Mouse (Mus musculus) T-cell, adult 2 months (primary cell): ENCODE results near the gene Atg9a.
A peak's percentile ranks its signal among the peaks of the same experiment; 100 is the strongest.
"Not testable (repeated sequence)": the region's sequence is repeated elsewhere in the genome, so short reads cannot be mapped to it uniquely, and the experiment has no call there.

Experiments used
- DNase-seq: peaks from one replicate; pipeline ENCODE4 v3.0.0; 2022; ENCODE audit warnings: low spot score

Gene Atg9a

DNA sequence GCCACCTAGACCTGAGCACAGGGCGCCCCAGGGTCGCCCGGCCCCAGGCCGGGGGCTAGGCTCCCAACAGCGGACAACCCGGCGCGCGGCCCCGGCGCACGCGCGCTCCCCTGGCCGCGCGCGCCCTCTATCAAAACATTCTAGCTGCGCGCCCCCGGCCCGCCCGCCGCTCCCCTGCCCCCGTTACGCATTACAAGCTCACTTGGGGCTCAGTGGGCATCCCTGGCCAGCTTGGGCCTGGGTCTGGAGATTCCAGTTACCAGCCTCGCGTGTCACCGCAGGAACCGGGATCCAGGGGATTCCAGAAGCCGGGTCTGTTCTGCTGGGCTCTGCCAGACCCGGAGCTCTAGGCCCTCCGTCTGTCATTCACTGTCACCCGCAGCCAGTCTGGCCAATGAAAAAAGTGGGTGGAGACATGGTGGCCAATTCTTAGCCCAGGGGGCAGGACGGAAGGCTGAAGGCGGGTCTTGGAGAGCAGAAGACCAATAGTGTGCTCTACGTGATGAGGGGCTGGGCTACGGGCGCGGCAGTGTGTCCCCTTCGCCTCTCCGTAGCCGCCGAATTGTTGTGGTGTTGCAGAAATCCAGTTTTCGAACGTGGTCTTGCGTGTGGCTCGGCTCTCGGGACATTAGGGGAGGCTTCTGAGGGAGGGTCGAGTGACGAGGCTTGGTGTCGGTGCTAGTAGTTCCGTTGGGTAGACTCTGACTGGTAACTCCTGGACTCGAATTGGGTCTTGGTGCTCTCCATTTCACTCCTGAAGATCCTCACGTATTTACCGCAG is at the start of gene Atg9a, which contains the start of gene Ankzf1:
Gene Atg9a (minus strand): TSS at position 575 of the 781 bp plus-strand sequence.
Gene Ankzf1 (plus strand): TSS at position 530 of the 781 bp plus-strand sequence.
- DNase-seq: peak; percentile 97

DNA sequence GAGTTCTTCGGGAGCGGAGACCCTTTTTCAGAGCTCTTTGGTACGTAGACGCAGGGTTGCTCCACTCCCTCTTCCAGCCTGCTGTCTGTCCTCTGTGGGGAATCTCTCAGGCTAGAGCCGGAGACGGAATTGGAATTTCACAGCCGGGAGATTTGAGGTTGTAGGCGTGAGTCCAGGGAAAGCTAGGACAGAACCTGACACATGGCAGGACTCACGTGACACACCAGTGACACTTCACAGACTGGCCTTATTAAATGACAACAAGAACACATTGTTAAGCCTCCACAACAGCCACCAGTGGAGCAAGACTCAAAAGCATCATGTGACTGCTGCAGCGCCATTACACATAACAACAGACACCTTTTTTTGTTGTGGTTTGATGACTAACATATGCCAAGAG is 47.6 kb upstream of the Atg9a start:
- DNase-seq: no peak

DNA sequence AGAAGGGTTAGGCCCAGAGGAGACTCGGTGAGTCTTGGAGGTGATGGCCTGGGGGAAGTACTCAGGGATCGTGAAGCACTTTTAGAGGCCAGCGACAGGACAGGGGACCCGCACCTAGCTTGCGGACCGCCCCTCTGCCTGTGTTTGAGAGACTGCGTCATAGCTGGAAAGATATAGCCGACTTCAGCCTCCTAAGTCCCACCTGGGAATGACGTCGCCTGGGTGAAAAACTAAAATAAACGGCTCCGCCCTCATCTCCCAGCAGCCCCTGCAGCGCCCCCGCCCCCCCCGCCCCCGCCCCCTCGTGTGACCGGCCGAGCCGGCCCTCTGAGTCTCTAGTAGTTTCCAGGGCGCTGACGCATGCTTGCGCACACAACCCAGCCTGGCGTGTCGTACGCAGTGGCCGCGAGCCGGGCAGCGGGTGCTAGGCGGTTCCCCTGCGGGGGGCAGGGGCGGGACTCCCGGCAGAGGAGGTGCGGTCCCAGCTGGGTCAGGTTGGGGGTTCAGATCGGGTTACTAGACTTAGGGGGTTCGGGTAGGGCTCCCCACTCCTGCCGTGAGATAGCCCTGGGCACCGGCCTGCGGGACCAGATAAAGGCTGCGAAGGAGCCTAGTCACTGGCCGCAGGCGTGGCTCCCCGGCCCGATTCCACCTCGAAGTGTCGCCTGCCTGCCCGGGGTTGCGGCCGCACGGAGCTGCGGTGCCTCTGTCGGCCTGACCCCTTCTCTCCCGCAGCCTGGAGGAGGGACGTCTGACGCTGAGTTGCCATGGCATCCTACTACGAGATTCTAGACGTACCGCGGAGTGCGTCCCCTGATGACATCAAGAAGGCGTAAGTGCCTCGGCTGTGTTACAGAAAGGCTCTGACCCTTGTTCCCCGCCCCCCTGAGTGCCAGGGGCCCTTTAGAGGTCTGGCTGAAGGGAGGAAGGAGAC is 44.4 kb upstream of the Atg9a start, which contains the start of gene Dnajb2:
Gene Dnajb2 (plus strand): TSS at position 290 of the 934 bp plus-strand sequence.
- peak; percentile 88 for DNase-seq

DNA sequence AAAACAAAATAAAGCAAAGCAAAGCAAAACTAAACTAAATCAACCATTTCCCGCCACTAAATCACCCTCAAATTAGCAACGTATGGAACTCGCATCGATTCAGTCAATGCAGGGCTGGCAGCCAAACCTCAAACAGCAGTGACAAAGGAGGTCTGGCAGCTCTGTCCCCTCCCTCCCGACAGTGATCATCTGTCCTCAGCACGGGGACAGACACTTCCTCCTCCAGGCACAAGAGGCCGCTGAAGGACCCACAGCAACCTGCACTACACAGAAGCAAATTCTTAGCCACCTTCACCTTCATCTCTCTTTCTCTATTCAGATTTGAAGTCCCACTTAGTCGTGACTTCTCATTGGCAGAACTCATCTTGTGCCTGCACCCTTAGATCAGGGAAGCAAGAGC is 42.6 kb upstream of the Atg9a start:
- DNase-seq: peak; percentile 81

DNA sequence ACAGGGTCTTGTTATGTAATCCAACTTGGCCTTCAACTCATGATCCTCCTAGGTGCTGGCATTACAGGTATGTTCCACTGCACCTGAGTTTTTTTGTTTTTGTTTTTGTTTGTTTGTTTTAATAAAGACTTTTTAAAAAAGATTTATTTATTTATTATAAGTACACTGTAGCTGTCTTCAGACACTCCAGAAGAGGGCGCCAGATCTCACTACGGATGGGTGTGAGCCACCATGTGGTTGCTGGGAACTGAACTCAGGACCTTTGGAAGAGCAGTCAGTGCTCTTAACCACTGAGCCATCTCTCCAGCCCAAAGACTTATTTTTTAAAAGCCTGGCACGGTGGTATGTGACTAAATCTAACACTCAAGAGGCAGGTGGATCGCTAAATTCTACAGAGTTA is 40.5 kb upstream of the Atg9a start:
- not testable (repeated sequence) for DNase-seq

DNA sequence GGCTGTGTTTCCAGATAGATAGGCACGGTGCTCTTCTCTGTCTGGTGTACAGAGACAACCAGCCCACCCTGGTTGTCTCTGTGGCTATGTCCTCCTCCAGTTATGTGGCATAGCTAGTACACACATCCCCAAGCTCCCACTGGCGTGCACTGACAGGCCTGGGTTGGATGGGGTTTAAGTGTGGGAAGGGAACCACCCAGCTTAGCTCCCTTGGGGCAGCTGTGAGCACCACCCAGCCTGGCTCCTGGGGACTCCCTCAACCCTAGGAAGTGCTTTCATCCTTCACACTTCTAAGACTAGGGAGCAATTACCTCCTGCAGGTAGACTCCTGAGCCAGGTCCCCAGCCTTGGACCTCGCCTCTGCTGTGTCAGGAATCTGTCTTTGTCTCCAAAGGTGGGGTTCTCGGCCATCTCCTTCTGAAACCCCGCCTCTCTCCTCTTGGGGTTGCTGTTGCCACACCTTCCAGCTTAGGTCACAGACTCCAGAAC is 39.7 kb upstream of the Atg9a start, which contains the start of gene A630095N17Rik:
Gene A630095N17Rik (minus strand): TSS at position 439 of the 489 bp plus-strand sequence.
- DNase-seq: no peak

DNA sequence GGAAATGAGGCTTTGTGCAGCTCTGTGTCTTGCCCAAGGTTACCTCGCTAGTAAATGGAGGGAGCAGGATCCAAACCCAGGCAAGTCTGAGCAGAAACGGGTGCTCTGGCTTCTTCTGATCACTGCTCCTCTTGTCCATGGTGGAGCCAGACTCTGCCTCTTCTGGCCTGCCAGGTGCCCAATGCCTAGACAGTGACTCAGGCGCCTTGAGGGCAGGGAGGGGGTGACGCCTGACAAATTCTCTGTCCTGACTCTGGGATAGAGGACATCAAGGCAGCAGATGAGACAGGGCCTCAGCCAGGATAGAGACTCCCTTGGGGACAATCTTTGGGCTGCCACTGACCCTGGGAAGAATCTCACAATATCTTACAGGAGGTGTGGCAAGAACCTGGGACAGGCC is 39.2 kb upstream of the Atg9a start:
- DNase-seq: no peak

DNA sequence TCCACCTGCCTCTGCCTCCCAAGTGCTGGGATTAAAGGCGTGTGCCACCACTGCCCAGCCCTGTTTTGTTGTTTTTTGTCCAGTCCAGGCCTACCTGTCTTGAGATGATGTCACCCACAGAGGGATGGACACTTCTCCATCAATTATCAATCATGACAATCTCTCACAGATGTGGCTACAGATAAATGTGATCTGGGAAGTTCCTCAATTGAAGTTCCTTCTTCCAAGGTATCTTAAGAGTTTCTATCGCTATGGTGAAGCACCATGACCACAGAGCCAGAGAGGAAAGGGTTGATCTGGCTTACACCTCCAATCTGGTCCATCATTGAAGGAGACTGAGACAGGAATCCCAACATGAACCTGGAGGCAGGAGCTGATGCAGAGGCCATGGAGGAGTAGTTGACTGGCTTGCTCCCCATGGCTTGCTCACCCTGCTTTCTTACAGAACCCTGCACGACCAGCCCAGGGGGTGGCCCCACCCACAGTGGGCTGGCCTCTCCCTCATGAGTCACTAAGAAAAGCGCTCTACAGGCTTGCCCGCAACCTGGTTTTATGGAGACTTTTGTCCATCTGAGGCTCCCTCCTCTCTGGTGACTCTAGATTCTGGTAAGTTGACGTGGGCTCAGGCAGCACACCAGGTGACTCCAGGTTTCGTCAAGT is 38.5 kb upstream of the Atg9a start:
- DNase-seq: no peak

DNA sequence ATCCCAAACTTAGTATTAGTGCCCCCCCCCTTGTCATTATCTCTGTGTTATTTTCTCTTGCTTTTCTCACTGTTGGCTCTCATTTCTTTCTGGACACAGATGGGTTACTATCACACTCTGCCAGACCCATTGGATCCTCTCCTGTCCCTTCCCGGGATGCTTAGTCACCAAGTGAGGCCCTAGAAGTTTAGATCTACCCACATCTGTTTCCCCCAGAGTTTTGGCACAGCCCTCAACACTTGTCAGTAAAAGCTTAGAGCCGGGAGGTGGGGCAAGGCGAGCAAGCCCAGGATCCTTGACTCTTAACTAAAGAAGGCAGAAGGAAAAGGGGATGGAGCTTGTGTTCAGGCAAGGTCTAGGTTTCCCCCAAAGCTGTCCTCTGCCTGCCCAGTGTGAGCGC is 37.2 kb upstream of the Atg9a start:
- DNase-seq: no peak

DNA sequence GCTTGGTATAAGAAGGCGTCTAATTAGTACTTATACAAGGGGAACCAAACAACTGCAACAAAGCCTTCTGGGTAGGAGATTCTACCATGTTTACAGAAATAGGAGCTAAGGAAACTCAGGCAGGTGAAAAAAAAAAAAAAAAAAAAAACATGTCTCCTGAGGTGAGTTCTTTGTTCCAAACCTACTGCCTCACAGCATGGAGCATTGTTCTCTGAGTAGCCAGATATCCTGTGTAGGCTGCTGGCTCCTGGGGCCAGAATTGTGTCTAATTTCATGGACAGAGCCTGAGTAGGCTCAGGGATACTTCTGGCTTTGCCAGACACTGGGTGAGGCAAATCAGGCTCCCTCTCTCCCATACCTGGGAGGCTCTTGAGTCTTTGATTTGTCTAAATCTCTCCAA is 35.7 kb upstream of the Atg9a start:
- no peak for DNase-seq

DNA sequence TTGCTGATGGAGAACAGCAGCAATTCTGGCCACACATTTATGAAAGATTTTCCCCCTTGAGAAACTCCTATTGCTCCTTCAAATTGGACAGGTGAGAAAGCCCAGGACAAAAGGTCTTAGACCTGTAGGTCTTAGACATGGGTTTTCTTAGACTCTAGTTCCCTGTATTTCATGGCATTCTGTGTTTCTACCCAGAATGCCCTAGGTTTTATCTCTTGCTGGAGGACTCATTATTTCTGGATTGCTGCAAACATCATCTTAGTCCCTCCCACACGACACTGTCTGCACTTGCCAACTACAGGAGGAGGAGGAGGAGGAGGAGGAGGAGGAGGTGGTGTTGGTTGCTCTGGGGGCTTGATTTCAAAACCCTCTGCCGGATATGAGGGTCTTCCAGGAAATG is 34.1 kb upstream of the Atg9a start:
- DNase-seq: no peak

DNA sequence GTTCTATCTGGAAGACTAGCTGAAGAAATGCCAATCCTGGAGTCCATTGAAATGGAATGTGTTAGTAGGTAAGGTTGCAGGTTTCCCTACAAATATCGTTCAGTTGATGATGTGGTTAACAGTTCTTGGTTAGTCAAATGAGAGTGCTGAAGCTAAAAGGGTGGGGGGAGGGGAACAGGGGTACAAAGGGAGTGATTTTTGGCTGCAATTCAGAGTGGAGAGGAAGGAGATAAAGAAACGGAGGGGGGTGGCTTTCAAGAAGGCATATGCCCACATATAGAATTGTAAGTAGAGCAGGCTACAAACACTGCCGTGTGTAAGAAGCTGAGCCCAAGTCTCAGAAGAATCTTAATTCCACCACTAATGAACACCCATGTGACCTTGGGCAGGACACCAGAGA is 33.5 kb upstream of the Atg9a start:
- DNase-seq: no peak

DNA sequence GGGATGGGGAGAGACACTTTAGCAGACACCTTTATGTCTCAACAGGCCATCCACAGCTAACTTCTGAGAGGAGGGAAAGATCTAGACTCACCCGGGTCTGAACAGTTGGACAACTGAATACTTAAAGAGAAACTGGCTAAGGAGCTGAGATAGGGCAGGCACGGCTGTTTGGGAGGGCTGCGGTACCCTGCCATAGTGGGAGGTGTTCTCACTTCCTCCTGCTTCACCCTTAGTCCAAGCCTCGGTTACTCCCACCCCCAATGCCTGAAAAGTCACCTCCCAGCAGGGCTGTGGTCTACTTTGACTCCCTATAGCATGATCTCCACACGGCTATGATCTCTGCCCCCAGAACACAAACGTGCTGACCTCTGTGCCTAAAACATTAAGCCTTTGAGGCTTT is 31.5 kb upstream of the Atg9a start:
- DNase-seq: no peak

DNA sequence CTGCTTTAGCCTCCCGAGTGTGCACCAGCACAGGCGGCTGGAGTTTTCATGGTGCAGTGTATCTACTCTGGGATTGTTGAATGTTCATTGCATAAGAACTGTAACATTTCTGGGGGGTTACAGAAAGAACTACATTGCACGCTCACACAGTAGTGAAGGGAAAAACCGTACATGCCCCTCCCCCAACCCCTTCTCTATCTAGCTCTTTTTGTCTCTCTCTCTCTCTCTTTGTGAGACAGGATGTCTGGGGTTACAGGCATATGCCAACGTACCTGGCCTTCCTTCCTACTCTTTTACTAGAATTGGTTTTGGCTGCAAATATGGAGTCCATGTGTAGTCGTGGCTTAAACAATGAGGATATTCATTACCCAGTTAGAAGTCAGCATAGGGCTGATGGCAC is 30.9 kb upstream of the Atg9a start:
- DNase-seq: peak; percentile 41

DNA sequence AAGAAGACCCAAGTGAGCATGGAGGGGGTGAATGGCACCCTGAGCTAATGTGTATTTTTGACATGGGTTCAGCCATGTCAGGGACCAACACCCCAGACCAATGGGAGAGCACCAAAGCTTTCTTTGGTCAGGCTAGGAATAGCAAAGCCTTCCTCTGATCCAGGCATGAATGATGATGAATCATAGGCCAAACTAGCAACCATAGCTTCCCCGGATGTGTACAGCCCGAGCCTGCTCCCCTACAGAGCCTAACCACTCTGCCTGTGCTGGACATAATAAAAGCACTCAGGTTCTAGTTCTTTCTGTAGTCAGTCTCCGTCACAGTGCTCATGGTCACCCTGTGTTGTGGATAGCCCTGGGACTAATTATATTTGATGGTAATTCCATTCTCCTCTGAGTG is 29.5 kb upstream of the Atg9a start:
- no peak for DNase-seq

DNA sequence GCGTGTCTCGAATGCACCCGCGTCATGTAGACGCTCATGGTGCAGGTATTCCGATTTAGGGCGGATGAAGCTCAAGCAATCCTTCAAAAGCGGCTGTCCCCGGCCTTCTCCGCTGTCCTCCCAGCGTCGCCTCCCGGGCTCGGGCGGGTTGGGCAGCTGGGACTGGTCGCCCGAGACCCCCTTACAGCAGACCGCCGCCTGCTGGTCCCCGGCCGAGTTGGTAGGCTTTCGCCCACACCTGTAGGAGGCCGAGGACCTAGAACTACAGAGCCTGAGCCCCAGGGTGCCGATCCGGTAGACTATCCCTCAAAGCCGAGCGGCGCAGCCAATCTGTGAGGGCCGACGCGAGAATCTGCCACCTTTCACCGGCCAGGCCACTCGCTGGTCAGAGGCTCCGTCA is 27.5 kb upstream of the Atg9a start, which contains the start of gene Tuba4a:
Gene Tuba4a (minus strand): TSS at position 335 of the 400 bp plus-strand sequence.
- DNase-seq: no peak

DNA sequence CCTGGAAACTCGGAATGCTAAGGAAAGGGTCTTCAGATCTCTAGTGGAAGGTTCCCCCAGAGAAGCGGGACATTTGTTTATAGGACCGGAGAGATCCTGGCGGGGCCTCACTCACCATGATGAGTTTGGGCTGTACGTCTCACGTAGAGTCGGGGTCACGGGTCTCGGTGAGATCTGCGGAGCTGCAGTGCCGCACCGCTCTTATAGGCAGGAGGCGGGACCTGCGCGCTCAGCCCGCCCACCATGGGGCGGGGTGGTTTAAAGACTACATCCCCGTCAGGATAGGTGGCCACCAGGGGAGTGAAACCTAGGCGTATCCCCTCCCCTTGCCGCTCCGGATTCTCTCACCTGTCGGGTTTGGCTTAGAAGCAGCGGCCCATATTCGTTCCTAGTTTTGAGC is 27.1 kb upstream of the Atg9a start:
- DNase-seq: peak; percentile 97

DNA sequence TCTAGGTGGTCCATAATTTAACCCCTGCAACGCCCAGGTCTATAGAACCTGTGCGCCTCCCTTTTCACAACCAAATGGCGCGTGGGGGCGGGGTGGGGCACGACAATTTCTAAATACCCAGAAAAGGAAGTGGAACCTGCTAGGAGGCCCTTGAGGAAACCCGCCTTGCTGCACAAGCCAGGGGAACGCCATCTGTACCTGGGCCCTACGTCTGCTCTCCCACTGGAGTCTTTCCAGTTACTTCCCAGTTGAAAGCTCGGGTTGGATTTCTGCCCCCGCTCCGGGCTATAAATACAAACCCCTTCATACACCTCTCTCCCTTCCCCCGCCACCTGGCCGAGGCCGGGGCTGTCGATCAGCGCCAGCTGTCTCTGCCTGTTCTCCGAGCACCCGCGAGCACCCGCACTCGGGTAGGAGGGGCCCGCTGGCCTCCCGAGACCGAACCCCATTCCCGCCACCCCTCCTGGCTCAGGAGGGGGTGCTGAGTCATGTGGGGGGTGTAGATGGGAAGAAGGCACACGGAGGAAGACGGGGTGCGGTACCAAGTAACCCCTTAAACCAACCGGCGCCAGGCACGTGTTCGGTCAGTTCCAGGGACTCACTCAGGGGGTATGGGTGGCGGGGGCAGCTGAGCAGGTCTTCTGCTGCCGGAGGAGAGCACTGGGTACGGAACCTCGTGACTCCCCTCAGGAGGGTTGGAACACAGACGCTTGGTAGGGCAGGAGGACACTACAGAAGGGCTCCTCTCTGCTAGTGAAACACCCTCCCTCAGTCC is 26.4 kb upstream of the Atg9a start:
- DNase-seq: peak; percentile 64

DNA sequence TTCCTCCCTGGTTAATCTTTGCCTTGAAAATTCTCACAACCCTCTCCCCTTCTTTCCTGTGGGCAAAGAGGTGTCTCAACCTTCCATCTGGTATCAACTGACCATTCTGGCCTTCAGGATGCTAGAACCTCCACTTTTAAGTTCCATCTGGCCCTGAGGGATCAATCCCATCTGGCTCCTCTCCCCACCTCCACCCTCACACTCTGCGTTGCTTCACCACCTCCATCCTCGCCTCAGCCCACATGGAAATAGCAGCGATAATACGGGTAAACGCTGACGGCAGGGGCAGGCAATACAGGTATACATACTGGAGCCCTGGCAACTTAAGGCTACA is 25.9 kb upstream of the Atg9a start:
- no peak for DNase-seq

DNA sequence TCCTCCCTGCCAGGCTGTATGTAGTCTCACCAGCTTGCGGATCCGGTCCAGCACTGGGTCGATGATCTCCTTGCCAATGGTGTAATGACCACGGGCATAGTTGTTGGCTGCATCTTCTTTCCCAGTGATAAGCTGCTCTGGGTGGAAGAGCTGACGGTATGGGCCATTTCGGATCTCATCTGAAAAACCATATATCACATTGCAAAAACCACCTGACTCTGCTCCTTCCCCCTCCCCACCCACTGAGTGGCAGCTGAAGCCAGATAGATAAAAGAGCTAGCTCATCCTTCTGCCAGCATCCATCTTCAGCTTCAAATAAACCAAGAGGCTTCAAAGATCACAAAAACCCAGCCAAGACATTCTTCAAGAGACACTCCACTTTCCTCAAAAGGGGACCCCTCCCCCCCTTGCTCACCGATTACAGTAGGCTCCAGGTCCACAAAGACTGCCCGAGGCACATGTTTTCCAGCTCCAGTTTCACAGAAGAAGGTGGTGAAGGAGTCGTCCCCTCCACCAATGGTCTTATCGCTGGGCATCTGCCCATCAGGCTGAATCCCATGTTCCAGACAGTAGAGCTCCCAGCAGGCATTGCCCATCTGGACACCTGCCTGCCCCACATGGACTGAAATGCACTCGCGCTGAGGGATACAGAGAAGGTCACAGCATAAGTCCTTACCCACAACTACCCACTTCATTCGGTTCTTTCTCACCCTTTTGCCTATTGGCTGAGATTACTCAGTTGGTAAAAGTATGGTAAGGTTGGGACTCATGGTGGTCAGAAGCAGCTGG is 25.0 kb upstream of the Atg9a start:
- DNase-seq: no peak

DNA sequence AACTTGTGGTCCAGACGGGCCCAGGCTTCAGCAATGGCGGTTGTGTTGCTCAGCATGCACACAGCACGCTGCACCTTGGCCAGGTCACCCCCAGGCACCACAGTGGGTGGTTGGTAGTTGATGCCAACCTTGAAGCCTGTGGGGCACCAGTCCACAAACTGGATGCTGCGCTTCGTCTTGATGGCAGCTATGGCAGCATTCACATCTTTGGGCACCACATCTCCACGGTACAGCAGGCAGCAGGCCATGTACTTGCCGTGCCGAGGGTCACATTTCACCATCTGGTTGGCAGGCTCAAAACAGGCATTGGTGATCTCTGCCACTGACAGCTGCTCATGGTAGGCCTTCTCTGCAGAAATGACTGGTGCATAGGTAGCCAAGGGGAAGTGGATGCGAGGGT is 23.8 kb upstream of the Atg9a start:
- DNase-seq: no peak
